Mouse (Mus musculus) limb, embryonic 13.5 days (tissue): ENCODE measurements around the gene Rspo4. TPM values are rescaled to one million over a fixed set of nuclear protein-coding genes. Genes with fewer than 3 reads are reported as not detected.

Experiments
- ATAC-seq: fragments of 200-750 bp; cut with Nextera tagmentation; 2 replicates; pipeline ENCODE4 v1.8.0; 2017; ENCODE audit warnings: low read depth, moderate number of reproducible peaks, moderate TSS enrichment; ENCODE audit not compliant: low FRiP score
- H3K27ac ChIP-seq: fragments of 300-500 bp; sonication (generic); 2 replicates; pipeline ENCODE4 v1.5.1; 2015; ENCODE audit warnings: inconsistent platforms, mild to moderate bottlenecking, moderate library complexity
- H3K27me3 ChIP-seq: fragments of 300-500 bp; sonication (generic); 2 replicates; pipeline ENCODE4 v1.6.1; 2015; ENCODE audit warnings: mild to moderate bottlenecking, inconsistent platforms
- H3K36me3 ChIP-seq: fragments of 300-500 bp; sonication (generic); 2 replicates; pipeline ENCODE4 v1.6.1; 2015; ENCODE audit warnings: inconsistent platforms, mild to moderate bottlenecking, moderate library complexity
- H3K4me1 ChIP-seq: fragments of 300-500 bp; sonication (generic); 2 replicates; pipeline ENCODE4 v1.6.1; 2015; ENCODE audit warnings: inconsistent platforms
- H3K4me2 ChIP-seq: fragments of 300-500 bp; sonication (generic); replicated peaks from 2 replicates; pipeline ENCODE4 v1.6.1; 2015; ENCODE audit warnings: inconsistent platforms, mild to moderate bottlenecking, moderate library complexity
- H3K4me3 ChIP-seq: fragments of 300-500 bp; sonication (generic); 2 replicates; pipeline ENCODE4 v1.5.1; 2015; ENCODE audit warnings: moderate library complexity, mild to moderate bottlenecking, inconsistent platforms
- H3K9ac ChIP-seq: fragments of 300-500 bp; sonication (generic); 2 replicates; pipeline ENCODE4 v1.6.1; 2015; ENCODE audit warnings: mild to moderate bottlenecking, inconsistent platforms
- H3K9me3 ChIP-seq: fragments of 300-500 bp; sonication (generic); 2 replicates; pipeline ENCODE4 v1.6.1; 2016; ENCODE audit warnings: inconsistent platforms
- WGBS: fragments of 180-500 bp; shearing (Covaris S2); methylation state at CpG from one replicate; pipeline ENCODE4 v1.1.7; 2015; 5-methylcytosine and 5-hydroxymethylcytosine counted together
- polyA plus RNA-seq: library from polyadenylated mRNA; unstranded; fragments of >200 nt; fragmentation: Nextera tagmentation; extraction: Ambion mirVana; gene quantifications from 2 replicates; pipeline ENCODE4 v1.2.1, GENCODE M21; 2015

Rspo4 gene
- polyA plus RNA-seq, 1 experiment from 2014 or later: 1.0 TPM

DNA sequence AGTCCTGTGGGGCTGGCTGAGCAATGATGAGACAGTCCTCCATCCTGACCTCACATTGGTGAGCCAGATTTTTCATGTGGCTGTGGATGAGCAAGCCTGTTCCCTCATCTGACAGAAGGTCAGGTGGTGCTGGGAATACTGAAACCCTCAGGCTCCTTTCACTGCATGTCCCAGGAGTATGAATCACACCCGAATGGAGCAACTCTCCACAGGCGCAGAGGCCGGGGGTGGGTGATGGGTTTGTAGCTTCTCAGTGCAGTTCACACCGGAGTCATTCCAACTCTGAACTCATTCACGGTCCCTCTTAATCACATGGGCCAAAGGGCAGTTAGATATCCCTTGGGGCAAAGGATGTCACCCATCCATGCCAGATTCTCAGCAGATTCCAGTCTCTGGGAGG is 71.4 kb downstream of the Rspo4 start:
- H3K4me2 ChIP-seq: no peak overlapping the region
- H3K4me3 ChIP-seq: no peak overlapping the region
- H3K4me1 ChIP-seq: peaks cover 36% of the 10 kb centered on the region
- no peaks in the 10 kb centered on the region for H3K36me3 ChIP-seq
- no peak overlapping the region for H3K27ac ChIP-seq
- ATAC-seq: no peak
- H3K27me3 ChIP-seq: no peaks in the 10 kb centered on the region; the same call in 1 of the 2 replicates
- H3K9ac ChIP-seq: no peak overlapping the region
- H3K9me3 ChIP-seq: no peaks in the 10 kb centered on the region
- 71% methylated on average over 5 of the region's 5 CpGs for whole genome bisulfite sequencing

DNA sequence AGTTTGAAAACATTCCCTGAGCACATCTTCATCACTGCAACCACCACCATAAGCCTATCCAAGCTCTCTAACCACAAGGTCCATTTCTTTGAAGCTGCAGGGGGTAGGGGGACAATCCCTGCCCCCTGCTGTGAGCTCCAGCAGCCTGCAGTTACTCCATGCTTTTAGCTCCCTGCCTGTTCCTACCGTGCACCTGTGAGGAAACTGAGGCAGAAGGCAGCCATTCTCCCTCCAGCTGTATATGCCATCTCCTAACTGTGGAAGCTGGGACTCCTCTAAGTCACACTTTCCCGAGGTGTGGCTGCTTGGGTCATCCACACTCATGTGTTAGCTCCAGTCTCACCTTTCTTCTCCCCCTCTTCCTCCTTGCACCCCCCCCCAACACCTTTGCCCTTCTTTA is 72.4 kb downstream of the Rspo4 start:
- Histone ChIP-seq H3K4me1 (peaks cover 37% of the 10 kb centered on the region), H3K4me2 (no peak overlapping the region), H3K36me3 (no peaks in the 10 kb centered on the region), H3K9ac (no peak overlapping the region), H3K27me3 (no peaks in the 10 kb centered on the region), H3K9me3 (no peaks in the 10 kb centered on the region), H3K27ac (no peak overlapping the region), H3K4me3 (no peak overlapping the region)
- ATAC-seq: no peak
- 24% methylated on average over 2 of the region's 2 CpGs for WGBS

DNA sequence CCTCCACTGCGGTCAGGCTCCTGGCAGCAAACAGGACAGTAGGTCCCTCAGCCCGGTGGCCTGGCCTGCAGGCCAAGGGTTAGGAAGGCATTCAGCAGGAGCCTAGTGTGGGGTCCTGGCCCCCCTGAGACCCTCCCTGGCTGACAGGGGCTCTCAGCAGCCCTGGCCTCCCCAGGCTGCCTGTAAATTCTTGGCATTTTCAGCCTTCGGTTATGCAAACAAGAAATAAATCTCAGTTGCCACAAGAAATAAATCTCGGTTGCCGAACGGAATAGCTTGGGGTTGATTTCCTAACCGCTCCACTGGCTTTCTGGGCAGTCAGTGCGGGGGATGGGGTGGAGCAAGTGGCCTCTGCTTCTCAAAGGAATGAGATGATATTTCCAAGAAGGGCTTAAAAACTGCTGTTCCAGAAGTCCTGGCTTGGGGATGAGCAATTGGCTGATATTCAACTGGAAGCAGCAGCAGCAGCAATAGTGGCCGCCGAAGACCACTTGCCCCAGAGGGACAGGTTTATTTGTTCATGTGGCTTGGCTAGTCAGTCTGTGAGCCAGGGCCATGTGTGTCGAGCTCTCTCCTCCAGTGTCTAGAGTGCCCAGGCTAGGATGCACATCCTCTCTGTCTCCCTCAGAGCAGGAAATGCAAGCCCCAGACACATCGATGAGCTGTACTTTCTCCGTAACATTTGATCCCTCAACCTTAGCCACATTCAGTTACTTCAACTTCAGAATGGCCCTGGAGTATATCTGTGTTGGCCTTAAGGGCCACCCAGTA is 73.5 kb downstream of the Rspo4 start:
- H3K4me3 ChIP-seq: no peak overlapping the region
- H3K9me3 ChIP-seq: no peaks in the 10 kb centered on the region
- ATAC-seq: no peak
- H3K4me2 ChIP-seq: no peak overlapping the region
- no peaks in the 10 kb centered on the region for H3K27me3 ChIP-seq
- peaks cover 29% of the 10 kb centered on the region for H3K4me1 ChIP-seq
- WGBS: 43% methylated on average over 13 of the region's 13 CpGs
- H3K9ac ChIP-seq: no peak overlapping the region
- 0 out of 2 replicates have a peak overlapping the region, but pooled peaks have one; percentile 28 for H3K27ac ChIP-seq
- no peaks in the 10 kb centered on the region for H3K36me3 ChIP-seq

DNA sequence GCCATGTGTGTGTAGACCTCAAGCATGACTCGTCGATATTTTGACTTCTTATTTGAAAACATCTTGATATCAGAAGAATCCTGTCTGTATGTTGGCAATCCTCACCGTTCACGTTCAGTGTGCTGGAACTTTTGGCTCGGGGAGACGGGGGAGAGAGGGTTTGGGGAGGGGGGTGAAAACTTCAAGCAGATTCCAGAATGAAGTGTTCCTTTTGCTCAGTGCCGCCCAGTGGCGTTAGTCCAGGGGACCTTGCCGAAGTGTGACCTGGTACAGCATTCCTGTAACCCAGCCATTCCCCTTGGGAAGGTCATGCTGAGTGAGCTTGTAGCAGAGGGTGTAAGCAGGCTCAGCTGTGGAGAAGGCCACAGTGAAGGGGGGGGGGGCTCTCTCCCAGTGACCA is 76.4 kb downstream of the Rspo4 start:
- H3K4me1 ChIP-seq: peaks cover 31% of the 10 kb centered on the region

DNA sequence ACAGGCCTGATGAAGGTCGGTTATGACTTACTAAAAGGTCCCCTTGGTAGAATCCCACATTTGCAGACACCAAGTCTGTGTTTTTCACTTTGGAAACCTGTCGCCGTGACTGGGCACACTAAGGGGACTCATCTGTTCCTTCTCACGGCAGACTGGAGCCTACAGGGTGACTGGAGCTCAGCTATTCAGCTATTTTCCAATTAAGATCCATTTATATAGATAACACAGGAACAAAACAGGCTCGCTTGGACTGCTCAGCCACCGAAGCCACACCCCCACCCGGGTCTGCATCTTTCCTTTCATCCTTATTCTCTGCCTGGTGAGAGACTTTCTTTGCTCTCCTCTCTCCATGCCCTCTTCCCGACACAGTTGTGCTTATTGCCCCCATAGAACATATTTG is 78.3 kb downstream of the Rspo4 start:
- Histone ChIP-seq H3K9ac (no peak overlapping the region), H3K36me3 (no peaks in the 10 kb centered on the region), H3K4me2 (no peak overlapping the region), H3K27me3 (no peaks in the 10 kb centered on the region), H3K9me3 (no peaks in the 10 kb centered on the region), H3K4me1 (peaks cover 25% of the 10 kb centered on the region), H3K4me3 (no peak overlapping the region), H3K27ac (no peak overlapping the region)
- no peak for ATAC-seq
- WGBS: 53% methylated on average over 8 of the region's 8 CpGs

More for the DNA sequence above, 76.4 kb downstream of the Rspo4 start:
- 0 out of 2 replicates have a peak, but pooled peaks have one; percentile 30 for ATAC-seq
- H3K36me3 ChIP-seq: no peaks in the 10 kb centered on the region
- H3K27me3 ChIP-seq: no peaks in the 10 kb centered on the region
- no peaks in the 10 kb centered on the region for H3K9me3 ChIP-seq
- H3K27ac ChIP-seq: no peak overlapping the region
- no peak overlapping the region for H3K9ac ChIP-seq
- H3K4me3 ChIP-seq: no peak overlapping the region
- H3K4me2 ChIP-seq: no peak overlapping the region
- 45% methylated on average over 9 of the region's 9 CpGs for WGBS

DNA sequence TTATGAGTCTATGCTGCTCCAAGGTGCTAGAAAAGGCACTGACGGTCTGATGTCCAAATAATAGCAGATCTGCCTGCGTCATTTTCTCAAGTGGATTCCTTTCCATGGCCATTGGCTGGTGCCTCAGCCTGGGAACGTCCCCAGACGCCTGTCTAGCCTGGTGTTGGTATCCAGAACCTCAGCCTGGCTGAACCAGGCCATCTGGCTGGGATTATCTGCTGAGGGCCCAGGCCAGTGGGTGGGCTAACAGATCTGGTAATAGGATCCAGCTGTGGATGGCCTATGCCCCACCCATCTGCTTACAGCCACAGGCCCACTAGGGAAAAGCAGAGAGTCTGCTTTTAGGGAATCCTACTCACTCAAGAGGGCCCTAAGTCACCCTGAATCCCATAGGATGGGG is 78.9 kb downstream of the Rspo4 start:
- WGBS: 21% methylated on average over 4 of the region's 4 CpGs
- Histone ChIP-seq H3K4me3 (no peak overlapping the region), H3K36me3 (no peaks in the 10 kb centered on the region), H3K4me2 (no peak overlapping the region), H3K9me3 (no peaks in the 10 kb centered on the region), H3K27me3 (no peaks in the 10 kb centered on the region), H3K4me1 (peaks cover 20% of the 10 kb centered on the region), H3K27ac (no peak overlapping the region), H3K9ac (no peak overlapping the region)
- peak; percentile 45; the same call in 1 of the 2 replicates for ATAC-seq

Other genes with a start within 250 kb of the Rspo4 start
- gene Snph, start 210.3 kb upstream of the Rspo4 start, polyA plus RNA-seq: 0.56 and 0.75 TPM in 2 replicates
- not detected in 2 replicates for gene Rad21l, start 174.4 kb upstream of the Rspo4 start, polyA plus RNA-seq
- 3.4 and 4.2 TPM in 2 replicates for gene Tmem74b, start 140.9 kb upstream of the Rspo4 start, polyA plus RNA-seq
- gene Psmf1, start 98.7 kb upstream of the Rspo4 start, polyA plus RNA-seq: 45.7 and 46.3 TPM in 2 replicates
- gene Angpt4, start 68.3 kb downstream of the Rspo4 start, polyA plus RNA-seq: 0.22 and 0.43 TPM in 2 replicates
- 23.0 and 25.4 TPM in 2 replicates for gene Fam110a, start 137.3 kb downstream of the Rspo4 start, polyA plus RNA-seq
- gene Slc52a3, start 153.6 kb downstream of the Rspo4 start, polyA plus RNA-seq: 1.6 and 1.8 TPM in 2 replicates
- gene Scrt2, start 238.6 kb downstream of the Rspo4 start, polyA plus RNA-seq: not detected in 2 replicates